Mouse (Mus musculus) c-Kit-negative CD71-positive TER-119-positive erythroid progenitor cells, embryonic 14.5 days (primary cell): Measurements from ENCODE around the gene Hipk3.

Experiments
- DNase-seq: peaks from one replicate; pipeline ENCODE4 v3.0.0-alpha.2; 2013; ENCODE audit warnings: low read depth, low spot score

Gene Hipk3

GRCm38 (mm10) chr2:104412496-104412895, 81.8 kb downstream of the Hipk3 start:
- no peak for DNase-seq

GRCm38 (mm10) chr2:104411806-104412205, 82.4 kb downstream of the Hipk3 start:
- no peak for DNase-seq

GRCm38 (mm10) chr2:104410963-104411545, 83.2 kb downstream of the Hipk3 start, which contains the start of gene D430041D05Rik:
D430041D05Rik (minus strand) TSS chr2:104411013.
- no peak for DNase-seq

- no peak for DNase-seq
These were observed 84.1 kb downstream of the Hipk3 start for GRCm38 (mm10) chr2:104409851-104410821.

- no peak for DNase-seq
These were observed 85.9 kb downstream of the Hipk3 start for GRCm38 (mm10) chr2:104408351-104408750.

GRCm38 (mm10) chr2:104407913-104408312, 86.3 kb downstream of the Hipk3 start:
- DNase-seq = no peak

- DNase-seq = no peak
These were observed 90.2 kb downstream of the Hipk3 start for GRCm38 (mm10) chr2:104404036-104404435.

GRCm38 (mm10) chr2:104398651-104399290, 95.5 kb downstream of the Hipk3 start:
- no peak for DNase-seq

- DNase-seq = no peak
These were observed 98.3 kb downstream of the Hipk3 start for GRCm38 (mm10) chr2:104395961-104396360.

GRCm38 (mm10) chr2:104394769-104395168, 99.5 kb downstream of the Hipk3 start:
- DNase-seq = no peak

- DNase-seq = no peak
These were observed 101.4 kb downstream of the Hipk3 start for GRCm38 (mm10) chr2:104392700-104393312.

- no peak for DNase-seq
These were observed 105.0 kb downstream of the Hipk3 start for GRCm38 (mm10) chr2:104389231-104389630.

- DNase-seq = no peak
These were observed 108.3 kb downstream of the Hipk3 start for GRCm38 (mm10) chr2:104385941-104386340.

GRCm38 (mm10) chr2:104383589-104383988, 110.7 kb downstream of the Hipk3 start:
- no peak for DNase-seq

- no peak for DNase-seq
These were observed 111.4 kb downstream of the Hipk3 start for GRCm38 (mm10) chr2:104382813-104383212.

- DNase-seq = no peak
These were observed 114.9 kb downstream of the Hipk3 start for GRCm38 (mm10) chr2:104379304-104379703.

GRCm38 (mm10) chr2:104378791-104379190, 115.5 kb downstream of the Hipk3 start:
- no peak for DNase-seq

GRCm38 (mm10) chr2:104377990-104378389, 116.3 kb downstream of the Hipk3 start:
- DNase-seq = no peak
